Mouse (Mus musculus) megakaryocyte, embryonic 14.5 days (primary cell): ENCODE data around the gene Cntd1.

Source experiments
- FLI1 ChIP-seq: IDR thresholded peaks from 2 replicates; pipeline ENCODE4 v1.6.1; 2012; ENCODE audit warnings: low read length, inconsistent platforms, mixed read lengths
- GATA1 ChIP-seq: IDR thresholded peaks from 3 replicates; pipeline ENCODE4 v1.6.1; 2012; ENCODE audit warnings: mixed read lengths, low read length, inconsistent platforms, borderline replicate concordance

- TF ChIP-seq GATA1 = no peak
- TF ChIP-seq FLI1 = no peak
Measured at GRCm38 (mm10) chr11:101230991-101231871, 47.6 kb upstream of the Cntd1 start.
